8 mouse cellular contexts compared by ENCODE assay signal in the genomic region with DNA sequence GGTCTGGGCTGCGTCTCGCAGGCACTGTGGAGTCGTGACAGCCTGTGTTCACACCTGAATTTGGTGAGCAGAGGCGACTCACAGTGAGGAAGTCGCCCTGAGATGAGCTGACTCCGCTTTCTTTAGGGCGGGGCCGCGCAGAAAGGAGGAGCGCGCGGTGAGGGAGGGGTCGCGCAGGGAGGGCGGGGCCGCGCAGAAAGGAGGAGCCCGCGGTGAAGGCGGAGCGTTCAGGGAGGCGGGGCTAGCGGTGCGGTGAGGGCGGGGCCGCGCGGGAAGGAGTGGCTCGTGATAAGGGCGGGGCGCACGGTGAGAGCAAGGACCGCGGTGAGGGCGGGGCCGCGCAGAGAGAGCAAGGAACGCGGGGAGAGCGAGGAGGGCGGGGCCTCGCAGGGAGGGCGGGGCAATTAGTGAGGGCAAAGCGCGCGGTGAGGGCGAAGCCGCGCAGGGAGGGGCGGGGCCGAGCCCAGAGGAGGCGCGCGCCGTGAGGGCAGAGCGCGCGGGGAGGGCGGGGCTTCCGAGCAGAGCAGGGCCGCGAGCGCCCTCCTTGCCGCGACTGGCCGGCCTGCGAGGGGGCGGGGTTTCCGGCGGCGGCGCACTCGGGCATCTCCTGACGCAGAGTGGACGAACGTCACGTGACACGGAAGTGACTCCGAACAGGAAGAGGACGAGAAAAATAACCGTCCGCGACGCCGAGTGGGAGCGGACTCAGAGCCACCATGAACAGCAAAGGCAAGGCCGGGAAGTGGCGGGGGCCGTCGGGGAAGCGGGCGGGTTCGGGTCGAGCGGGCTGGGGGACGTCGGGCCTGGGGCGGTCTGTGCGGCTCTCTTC. TPM values are rescaled to one million over a fixed set of nuclear protein-coding genes. Genes with fewer than 3 reads are reported as not detected.
DNase-seq lines count a peak whose midpoint lies in the region; ATAC-seq and TF ChIP-seq lines count a peak whose summit lies in the region.

Dazap2 (plus strand) TSS at position 354 of the 829 bp plus-strand sequence.

- peak; percentile 75 for ATAC-seq in CD4-positive, CD25-positive, alpha-beta regulatory T cell, adult 4 months
- peak; percentile 88 for ATAC-seq in heart, embryonic 15.5 days (replicated peaks; ENCODE audit: insufficient number of reproducible peaks, insufficient read depth, low FRiP score, low read depth)
- ATAC-seq in liver, embryonic 14.5 days (ENCODE audit: insufficient read depth): peak; percentile 81
- peak; percentile 90 for ATAC-seq in neural tube, embryonic 11.5 days (ENCODE audit: insufficient read depth, low FRiP score, low TSS enrichment)
- ATAC-seq in stomach, postnatal 0 days (ENCODE audit: low FRiP score, low TSS enrichment): peak; percentile 88

- no peak for TF ChIP-seq CTCF in liver, embryonic 14.5 days (IDR thresholded peaks at IDR 0.05; ENCODE audit: low read depth)
- peak; percentile 55 for TF ChIP-seq CTCF in stomach, postnatal 0 days (IDR thresholded peaks at IDR 0.05; ENCODE audit: low read depth)

- H3K36me3 ChIP-seq in forebrain, embryonic 10.5 days (replicated peaks): peaks cover 34% of the 10 kb centered on the region
- H3K36me3 ChIP-seq in heart, embryonic 15.5 days: peaks cover 27% of the 10 kb centered on the region
- H3K36me3 ChIP-seq in liver, embryonic 14.5 days (replicated peaks; ENCODE audit: control insufficient read depth, insufficient read depth, low read depth): peaks cover 35% of the 10 kb centered on the region
- H3K36me3 ChIP-seq in neural tube, embryonic 11.5 days (ENCODE audit: control insufficient read depth, insufficient read depth, low read length): peaks cover 8% of the 10 kb centered on the region
- H3K36me3 ChIP-seq in stomach, postnatal 0 days (ENCODE audit: control insufficient read depth, insufficient read depth, low read length): peaks cover 19% of the 10 kb centered on the region; the same call in 1 of the 2 replicates

- peak within 1 kb of the TSS; percentile 84 for H3K4me2 ChIP-seq in heart, embryonic 15.5 days
- peak within 1 kb of the TSS; percentile 87 for H3K4me2 ChIP-seq in liver, embryonic 14.5 days (ENCODE audit: low read depth)
- peak within 1 kb of the TSS; percentile 62 for H3K4me2 ChIP-seq in neural tube, embryonic 11.5 days (ENCODE audit: low read depth)
- peak within 1 kb of the TSS; percentile 73 for H3K4me2 ChIP-seq in stomach, postnatal 0 days (replicated peaks; ENCODE audit: low read depth)

- under 1% methylated on average over 97 of the region's 99 CpGs for WGBS in forebrain, embryonic 10.5 days
- under 1% methylated on average over 75 of the region's 99 CpGs for WGBS in heart, embryonic 15.5 days
- WGBS in liver, embryonic 14.5 days (ENCODE audit: insufficient replicate concordance): under 1% methylated on average over 98 of the region's 99 CpGs
- WGBS in neural tube, embryonic 11.5 days: under 1% methylated on average over 55 of the region's 99 CpGs
- WGBS in stomach, postnatal 0 days: under 1% methylated on average over 78 of the region's 99 CpGs

- peaks cover 33% of the 10 kb centered on the region for H3K4me1 ChIP-seq in forebrain, embryonic 10.5 days
- H3K4me1 ChIP-seq in heart, embryonic 15.5 days (replicated peaks): peaks cover 24% of the 10 kb centered on the region
- H3K4me1 ChIP-seq in liver, embryonic 14.5 days (replicated peaks; ENCODE audit: control insufficient read depth in 2 of 2, insufficient read depth in 2 of 2, low read length in 1 of 2): peaks cover 11 to 17% of the 10 kb centered on the region in 2 experiments
- H3K4me1 ChIP-seq in neural tube, embryonic 11.5 days (ENCODE audit: control insufficient read depth, insufficient read depth, low read length): peaks cover 8% of the 10 kb centered on the region
- no peaks in the 10 kb centered on the region for H3K4me1 ChIP-seq in stomach, postnatal 0 days (replicated peaks; ENCODE audit: control insufficient read depth, insufficient read depth)

- H3K27ac ChIP-seq in forebrain, embryonic 10.5 days: peak within 1 kb of the TSS; percentile 96
- peak within 1 kb of the TSS; percentile 99 for H3K27ac ChIP-seq in heart, embryonic 15.5 days
- peak within 1 kb of the TSS; percentile 94 for H3K27ac ChIP-seq in liver, embryonic 14.5 days
- peak within 1 kb of the TSS; percentile 96 for H3K27ac ChIP-seq in neural tube, embryonic 11.5 days (ENCODE audit: low read depth, low read length)
- peak within 1 kb of the TSS; percentile 100 for H3K27ac ChIP-seq in stomach, postnatal 0 days (replicated peaks)

- no peaks in the 10 kb centered on the region for H3K9me3 ChIP-seq in forebrain, embryonic 10.5 days
- H3K9me3 ChIP-seq in heart, embryonic 15.5 days (replicated peaks): no peaks in the 10 kb centered on the region
- H3K9me3 ChIP-seq in liver, embryonic 14.5 days (ENCODE audit: control insufficient read depth, low read length): no peaks in the 10 kb centered on the region
- H3K9me3 ChIP-seq in neural tube, embryonic 11.5 days (ENCODE audit: control insufficient read depth, low read length): no peaks in the 10 kb centered on the region
- no peaks in the 10 kb centered on the region for H3K9me3 ChIP-seq in stomach, postnatal 0 days (ENCODE audit: control insufficient read depth, low read length)

- peak; percentile 99 for DNase-seq in c-Kit-negative CD71-positive TER-119-positive erythroid progenitor cells, embryonic 14.5 days (ENCODE audit: low read depth, low spot score)
- DNase-seq in forebrain, embryonic 10.5 days (ENCODE audit: extremely low spot score, low spot score): peak; percentile 98
- DNase-seq in kidney, postnatal 25 days: peak; percentile 99
- DNase-seq in liver, embryonic 14.5 days (ENCODE audit: low read depth in 3 of 3, low spot score in 3 of 3): peak; percentile 94 to 98 (median 96)
- peak; percentile 99 for DNase-seq in neural tube, embryonic 11.5 days (ENCODE audit: low spot score)
- DNase-seq in stomach, postnatal 0 days (ENCODE audit: low spot score): peak; percentile 100

- peaks cover 18% of the 10 kb centered on the region for H3K27me3 ChIP-seq in forebrain, embryonic 10.5 days (ENCODE audit: poor library complexity, severe bottlenecking)
- H3K27me3 ChIP-seq in heart, embryonic 15.5 days: no peaks in the 10 kb centered on the region
- no peaks in the 10 kb centered on the region for H3K27me3 ChIP-seq in liver, embryonic 14.5 days (ENCODE audit: control insufficient read depth, insufficient read depth, low read length)
- H3K27me3 ChIP-seq in neural tube, embryonic 11.5 days (ENCODE audit: control insufficient read depth, insufficient read depth, low read length): no peaks in the 10 kb centered on the region
- no peaks in the 10 kb centered on the region for H3K27me3 ChIP-seq in stomach, postnatal 0 days (ENCODE audit: control insufficient read depth, insufficient read depth, low read length)

- H3K4me3 ChIP-seq in forebrain, embryonic 10.5 days: peak within 1 kb of the TSS; percentile 92
- H3K4me3 ChIP-seq in heart, embryonic 15.5 days: peak within 1 kb of the TSS; percentile 88
- peak within 1 kb of the TSS; percentile 77 to 81 for H3K4me3 ChIP-seq in liver, embryonic 14.5 days (ENCODE audit: insufficient read depth in 1 of 2, low read depth in 2 of 2, low read length in 2 of 2)
- H3K4me3 ChIP-seq in neural tube, embryonic 11.5 days (ENCODE audit: low read depth, low read length): peak within 1 kb of the TSS; percentile 94
- H3K4me3 ChIP-seq in stomach, postnatal 0 days (ENCODE audit: low read depth, low read length): peak within 1 kb of the TSS; percentile 98

- peak within 1 kb of the TSS; percentile 91 for H3K9ac ChIP-seq in heart, embryonic 15.5 days
- H3K9ac ChIP-seq in liver, embryonic 14.5 days (replicated peaks): peak within 1 kb of the TSS; percentile 96
- H3K9ac ChIP-seq in neural tube, embryonic 11.5 days (ENCODE audit: low read length): peak within 1 kb of the TSS; percentile 85
- peak within 1 kb of the TSS; percentile 99 for H3K9ac ChIP-seq in stomach, postnatal 0 days (ENCODE audit: low read length)

- no peak for TF ChIP-seq EP300 in liver, embryonic 14.5 days (IDR thresholded peaks at IDR 0.05; ENCODE audit: low read depth)
- no peak for TF ChIP-seq EP300 in stomach, postnatal 0 days (optimal IDR thresholded peaks at IDR 0.05)

RNA-seq across cellular contexts. Expression of gene Dazap2, which starts in this region (rescaled TPM):
- polyA plus RNA-seq in CD4-positive, CD25-positive, alpha-beta regulatory T cell, adult 4 months (2017; shearing (Covaris generic)): 100 to 1,000 TPM; 682 to 766 TPM
- 214 and 224 TPM in 2 replicates for polyA plus RNA-seq in forebrain, embryonic 10.5 days (2016; fragmentation: Nextera tagmentation; extraction: Ambion mirVana)
- polyA plus RNA-seq in heart, embryonic 15.5 days (2015; fragmentation: Nextera tagmentation; extraction: Ambion mirVana): 201 and 225 TPM in 2 replicates
- 104 and 107 TPM in 2 replicates for polyA plus RNA-seq in liver, embryonic 14.5 days (2012; rRNA removed)
- polyA plus RNA-seq in liver, embryonic 14.5 days (2014; fragmentation: Nextera tagmentation; extraction: Ambion mirVana): 178 and 182 TPM in 2 replicates
- polyA plus RNA-seq in neural tube, embryonic 11.5 days (2014; fragmentation: Nextera tagmentation; extraction: Ambion mirVana): 243 and 250 TPM in 2 replicates
- polyA plus RNA-seq in stomach, postnatal 0 days (2015; fragmentation: Nextera tagmentation; extraction: Ambion mirVana): 177 and 205 TPM in 2 replicates

Comparison
In these comparisons a context has a peak if more than half of its experiments do, and no peak if none do; other contexts are left out.
1. Peak in every context shown above with its lines: DNase-seq, ATAC-seq, H3K4me3 ChIP-seq and H3K27ac ChIP-seq.